Mouse (Mus musculus) lung, postnatal 4 days (tissue): Measurements from ENCODE around the gene Phldb3.

Experiments
- DNase-seq, 2 experiments: peaks; one replicate each; pipeline ENCODE4 v3.0.0; 2021

Phldb3 gene

GRCm38 (mm10) chr7:24610144-24610878 lies at the start of gene Phldb3:
TSS of gene Phldb3 (plus strand) at chr7:24610763.
- peak; percentile 48 to 74 for DNase-seq

GRCm38 (mm10) chr7:24561450-24561849 lies 49.1 kb upstream of the Phldb3 start:
- DNase-seq, result no peak

- DNase-seq, result no peak
Measured at GRCm38 (mm10) chr7:24563191-24563836, 47.2 kb upstream of the Phldb3 start.

GRCm38 (mm10) chr7:24563837-24564206 lies 46.7 kb upstream of the Phldb3 start:
- DNase-seq, result no peak

GRCm38 (mm10) chr7:24564607-24565265 lies 45.8 kb upstream of the Phldb3 start:
- peak; percentile 65 to 82 for DNase-seq

- no peak for DNase-seq
Measured at GRCm38 (mm10) chr7:24565627-24566026, 44.9 kb upstream of the Phldb3 start.

DNA sequence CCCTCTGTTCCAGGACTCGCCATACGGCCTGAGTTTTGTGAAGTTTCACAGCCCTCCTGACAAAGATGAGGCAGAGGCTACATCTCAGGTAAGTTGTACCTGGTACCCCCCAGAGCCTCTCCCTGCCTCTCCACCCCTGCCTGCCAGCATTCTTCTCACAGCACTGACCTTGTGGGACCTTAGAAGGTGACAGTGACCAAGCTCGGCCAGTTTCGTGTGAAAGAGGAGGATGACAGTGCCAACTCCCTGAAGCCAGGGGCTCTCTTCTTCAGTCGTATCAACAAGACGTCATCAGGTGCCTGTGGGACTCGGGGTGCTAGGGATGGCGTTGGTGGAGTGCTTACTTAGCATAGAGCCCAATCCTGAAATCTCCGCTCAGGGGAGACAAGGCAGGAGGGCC lies 44.4 kb upstream of the Phldb3 start:
- no peak for DNase-seq

DNA sequence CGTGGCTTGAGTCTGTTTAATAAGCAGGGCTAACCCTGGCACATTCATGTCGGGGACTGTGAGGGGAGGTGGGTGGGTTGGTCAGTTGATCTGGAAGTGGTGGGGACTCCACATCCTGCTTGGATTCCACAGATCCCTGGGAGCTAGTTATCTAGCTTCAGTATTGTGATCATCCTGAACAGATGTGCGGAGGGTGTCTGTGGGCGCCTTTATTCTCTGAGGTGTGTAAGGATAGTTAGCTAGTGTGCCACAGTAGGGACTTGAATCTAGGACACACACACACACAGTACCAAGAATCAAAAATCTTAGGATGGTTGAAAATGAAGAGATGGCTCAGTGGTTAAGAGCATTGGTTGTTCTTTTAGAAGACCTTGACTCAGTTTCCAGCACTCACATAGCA lies 42.1 kb upstream of the Phldb3 start:
- no peak for DNase-seq

DNA sequence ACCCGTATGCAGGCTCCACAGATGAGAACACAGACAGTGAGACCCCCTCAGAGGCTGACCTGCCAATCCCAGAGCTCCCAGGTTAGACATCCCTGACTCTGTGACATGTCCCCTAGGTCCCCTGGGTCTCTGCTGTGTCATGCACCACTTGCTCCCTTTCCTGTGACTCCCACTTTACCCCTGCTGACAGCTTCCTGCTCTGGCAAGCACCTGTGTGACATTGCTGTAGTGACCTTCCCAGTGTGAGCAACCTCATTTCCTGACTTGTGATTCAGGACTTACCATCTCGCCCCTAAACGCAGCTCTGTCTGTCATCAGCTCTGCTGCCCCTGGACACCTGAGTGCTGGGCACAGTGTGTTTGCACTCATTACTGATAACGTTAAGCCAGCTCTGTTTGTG lies 39.5 kb upstream of the Phldb3 start:
- DNase-seq, result no peak

GRCm38 (mm10) chr7:24572455-24572854 lies 38.1 kb upstream of the Phldb3 start:
- no peak for DNase-seq

GRCm38 (mm10) chr7:24574224-24574796 lies 36.3 kb upstream of the Phldb3 start:
- DNase-seq, result no peak

DNA sequence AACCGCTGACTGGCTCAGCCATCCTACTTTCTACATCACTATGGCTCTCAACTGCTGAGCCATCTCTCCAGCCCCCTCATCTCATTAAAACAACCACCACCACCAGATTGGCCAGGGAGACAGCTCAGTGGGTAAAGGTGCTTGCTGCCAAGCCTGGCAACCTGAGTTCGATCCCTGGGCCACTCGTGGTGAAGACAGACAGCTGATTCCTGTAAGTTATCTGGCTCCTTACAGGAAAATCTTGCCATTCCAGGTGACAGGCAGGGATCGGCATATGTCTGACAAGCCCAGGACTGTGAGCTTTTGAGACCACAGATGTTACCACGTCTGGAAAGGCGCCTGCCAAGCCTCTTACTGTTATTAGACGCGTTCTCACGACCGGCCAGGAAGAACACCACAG lies 32.8 kb upstream of the Phldb3 start:
- no peak for DNase-seq

DNA sequence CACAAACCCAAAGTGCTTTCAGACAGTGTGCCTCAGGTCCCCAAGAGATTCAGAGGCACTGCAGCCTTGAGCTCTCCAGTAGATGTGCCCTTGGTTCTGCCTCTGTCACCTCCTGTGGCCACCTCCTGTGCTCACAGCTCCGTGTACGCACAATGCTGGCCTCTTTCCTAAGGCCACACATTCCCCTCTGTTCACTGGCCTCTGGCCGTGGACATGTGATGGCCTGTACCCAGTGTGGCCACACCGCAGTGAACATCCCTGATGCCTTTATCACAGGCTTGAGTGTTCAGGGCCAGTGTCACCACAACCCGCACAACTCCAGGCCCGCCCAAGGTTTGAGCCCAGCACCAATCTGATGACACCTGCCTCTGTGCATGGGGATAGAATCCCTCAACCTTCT lies 25.7 kb upstream of the Phldb3 start:
- no peak for DNase-seq

- DNase-seq, result no peak
Measured at GRCm38 (mm10) chr7:24585995-24586394, 24.6 kb upstream of the Phldb3 start.

DNA sequence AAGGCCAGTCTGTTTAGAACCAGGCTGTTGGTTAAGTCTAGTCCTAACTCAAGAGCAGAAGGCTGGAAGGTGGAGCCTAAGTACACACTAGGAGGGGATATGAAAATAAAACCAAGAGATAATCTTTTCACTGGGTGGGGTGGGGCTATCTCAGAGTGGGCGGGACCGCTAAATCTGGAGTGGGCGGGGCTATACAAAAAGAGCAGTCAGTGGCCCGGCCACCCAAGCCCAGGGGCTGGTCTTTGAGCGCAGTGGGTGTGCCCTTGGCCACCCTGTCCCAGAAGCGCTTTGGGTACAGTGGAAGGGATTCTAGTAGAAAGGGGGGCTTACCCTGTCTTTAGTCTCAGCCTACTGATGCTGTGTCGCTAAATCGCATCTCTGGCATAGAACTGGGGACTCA lies 23.7 kb upstream of the Phldb3 start:
- peak; percentile 36 to 58 for DNase-seq

GRCm38 (mm10) chr7:24587330-24588105 lies 23.0 kb upstream of the Phldb3 start, which contains the start of the genes Ethe1 and Zfp575:
TSS of gene Ethe1 (plus strand) at chr7:24587543.
TSS of gene Zfp575 (minus strand) at chr7:24587641.
- peak; percentile 61 to 78 for DNase-seq

GRCm38 (mm10) chr7:24588336-24588735 lies 22.2 kb upstream of the Phldb3 start:
- peak; percentile 49 to 67 for DNase-seq

GRCm38 (mm10) chr7:24591735-24592134 lies 18.8 kb upstream of the Phldb3 start:
- DNase-seq, result no peak

GRCm38 (mm10) chr7:24592163-24592562 lies 18.4 kb upstream of the Phldb3 start:
- DNase-seq, result no peak

DNA sequence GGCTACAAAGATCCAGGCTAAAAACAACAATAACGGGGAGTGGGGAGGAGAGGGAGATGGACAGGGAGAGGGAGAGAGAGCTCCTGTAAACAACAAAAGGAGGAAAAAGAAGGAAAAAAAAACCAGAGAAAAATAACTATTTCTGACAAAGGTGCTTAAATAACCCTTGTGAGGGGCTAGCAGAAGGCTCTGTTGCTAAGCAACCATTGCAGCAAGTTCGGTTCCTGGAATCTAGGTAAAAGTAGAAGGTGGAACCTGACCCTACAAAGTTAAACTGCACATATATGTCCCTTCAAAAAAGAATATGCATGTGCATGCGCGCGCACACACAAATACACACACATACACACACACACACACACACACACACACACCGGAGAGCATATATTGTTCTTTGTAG lies 17.8 kb upstream of the Phldb3 start:
- DNase-seq, result no peak

GRCm38 (mm10) chr7:24593621-24594308 lies 16.8 kb upstream of the Phldb3 start:
- DNase-seq, result peak; percentile 75 to 81

DNA sequence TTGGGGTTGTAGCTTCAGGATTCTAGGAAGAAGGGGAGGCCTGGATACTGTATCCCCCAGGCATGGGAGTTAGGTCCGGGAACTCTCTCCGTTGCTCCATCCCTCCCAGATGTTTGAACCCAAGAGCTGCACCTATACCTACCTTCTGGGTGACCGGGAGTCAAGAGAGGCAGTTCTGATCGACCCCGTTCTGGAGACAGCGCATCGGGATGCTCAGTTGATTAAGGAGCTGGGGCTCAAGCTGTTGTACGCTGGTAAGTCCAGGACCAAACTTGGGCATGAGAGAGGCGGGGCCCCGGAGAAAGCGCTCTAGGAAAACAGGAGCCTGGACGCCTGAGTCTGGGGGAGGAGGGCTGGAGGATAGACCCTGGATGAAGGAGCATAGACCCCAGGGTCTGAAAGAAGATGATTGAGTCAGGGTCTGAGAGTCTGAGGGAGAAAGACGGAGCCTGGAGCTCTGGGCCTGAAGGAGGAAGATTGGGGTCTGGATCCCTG lies 16.2 kb upstream of the Phldb3 start:
- DNase-seq, result no peak
